Mouse (Mus musculus) adrenal gland, adult 10 weeks (tissue): ENCODE data around the gene Cdc42bpg. TPM values are rescaled to one million over a fixed set of nuclear protein-coding genes. Genes with fewer than 3 reads are reported as not detected.

ENCODE experiments used
- polyA plus RNA-seq: library from polyadenylated mRNA; stranded (reverse); fragments of 350-450 nt; fragmentation: Illumina TruSeq; extraction: RNeasy Lipid Tissue Mini Kit (QIAGEN cat#74804); gene quantifications from one replicate; pipeline ENCODE4 v1.2.3, GENCODE M21; 2014; ENCODE audit warnings: low read depth, low replicate concordance

Cdc42bpg gene
- polyA plus RNA-seq = 2.4 TPM

DNA sequence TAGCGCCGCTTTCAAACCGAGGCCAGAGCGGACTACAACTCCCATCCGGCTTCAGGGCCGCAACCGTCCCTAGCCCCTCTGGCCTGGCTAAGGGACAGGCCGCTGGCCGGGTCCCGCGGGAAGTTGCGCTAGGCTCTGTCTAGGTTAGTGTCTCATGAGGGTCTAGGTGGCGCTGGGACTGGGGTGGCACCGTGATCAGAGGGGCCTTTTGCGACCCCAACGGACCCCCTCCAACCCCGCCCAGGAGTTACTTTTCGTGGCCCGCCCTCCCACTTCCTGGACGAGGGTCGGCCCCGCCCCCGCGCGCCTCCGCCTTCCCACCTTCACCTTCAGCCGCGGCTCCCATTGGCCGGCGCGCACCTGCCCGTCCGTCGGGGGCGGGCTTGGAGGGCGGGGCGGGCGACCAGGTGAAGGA is at the start of gene Cdc42bpg:
Gene Cdc42bpg (plus strand): TSS at position 320 of the 415 bp plus-strand sequence.

GRCm38 (mm10) chr19:6276426-6277421 is 29.5 kb upstream of the Cdc42bpg start, which contains the start of gene Ehd1:
Gene Ehd1 (plus strand): TSS chr19:6276725.

GRCm38 (mm10) chr19:6334673-6335457 is 28.6 kb downstream of the Cdc42bpg start, which contains the start of gene Men1:
Gene Men1 (plus strand): TSS chr19:6334979.

GRCm38 (mm10) chr19:6340524-6341452 is 34.5 kb downstream of the Cdc42bpg start, which contains the start of gene Map4k2:
Gene Map4k2 (plus strand): TSS chr19:6341135.

DNA sequence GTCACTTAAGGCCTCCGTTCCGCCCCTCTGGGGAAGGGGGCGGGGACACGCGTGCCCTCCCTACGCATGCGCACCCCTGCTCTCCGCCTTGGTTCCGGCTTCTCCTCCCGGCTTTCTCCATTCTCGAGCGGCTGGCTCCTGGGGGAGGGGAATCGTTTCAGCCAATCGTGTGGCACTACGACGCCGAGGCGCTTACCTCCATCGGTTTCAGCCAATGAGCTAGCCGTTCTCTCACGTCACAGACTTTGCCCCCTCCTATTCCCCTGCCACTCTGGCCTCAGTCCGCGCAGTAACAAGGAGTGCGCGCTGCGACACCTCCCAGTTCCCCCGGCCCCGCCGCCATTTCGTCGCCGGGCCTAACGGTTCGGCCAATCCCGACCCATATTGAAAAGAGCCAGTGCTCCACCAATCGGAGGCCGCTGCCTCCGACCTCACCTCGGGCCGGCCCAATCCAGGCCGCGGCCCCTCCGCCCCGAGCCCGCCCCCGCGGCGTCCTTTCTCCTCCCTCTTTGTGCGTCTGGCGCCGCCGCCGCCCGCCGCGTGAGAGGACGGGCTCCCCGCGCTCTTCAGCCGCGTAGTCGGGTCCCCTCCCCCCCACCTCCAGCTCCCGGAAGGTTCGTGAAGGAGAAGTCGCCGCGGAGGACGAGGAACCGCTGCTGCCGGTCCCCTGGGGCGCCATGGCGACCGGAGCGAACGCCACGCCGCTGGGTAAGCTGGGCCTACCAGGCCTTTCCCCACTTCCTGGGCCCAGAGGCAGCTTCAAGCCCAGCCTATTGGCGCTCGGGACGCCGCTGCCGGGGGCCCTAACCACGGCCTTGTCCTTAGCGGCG is 57.4 kb downstream of the Cdc42bpg start, which contains the start of gene Sf1:
Gene Sf1 (plus strand): TSS at position 280 of the 830 bp plus-strand sequence.

Other genes starting within 250 kb of the Cdc42bpg start
- gene Mrpl49, start 248.7 kb upstream of the Cdc42bpg start, polyA plus RNA-seq = 39.2 TPM
- 27.5 TPM for gene Fau, start 248.6 kb upstream of the Cdc42bpg start, polyA plus RNA-seq
- not detected for gene Znhit2, start 245.3 kb upstream of the Cdc42bpg start, polyA plus RNA-seq
- gene Tm7sf2, start 238.1 kb upstream of the Cdc42bpg start, polyA plus RNA-seq = 2.7 TPM
- gene Vps51, start 229.2 kb upstream of the Cdc42bpg start, polyA plus RNA-seq = 7.1 TPM
- gene Tmem262, start 226.4 kb upstream of the Cdc42bpg start, polyA plus RNA-seq = not detected
- gene Gm28374, start 224.2 kb upstream of the Cdc42bpg start, polyA plus RNA-seq = not detected
- gene Zfpl1, start 221.5 kb upstream of the Cdc42bpg start, polyA plus RNA-seq = 1.5 TPM
- 1.2 TPM for gene Cdca5, start 221.5 kb upstream of the Cdc42bpg start, polyA plus RNA-seq
- gene AC131692.1, start 212.0 kb upstream of the Cdc42bpg start, polyA plus RNA-seq = not detected
- gene Naaladl1, start 200.7 kb upstream of the Cdc42bpg start, polyA plus RNA-seq = not detected
- gene Sac3d1, start 187.8 kb upstream of the Cdc42bpg start, polyA plus RNA-seq = 0.70 TPM
- 4.0 TPM for gene Snx15, start 178.2 kb upstream of the Cdc42bpg start, polyA plus RNA-seq
- not detected for gene Batf2, start 165.5 kb upstream of the Cdc42bpg start, polyA plus RNA-seq
- 2.3 TPM for gene Arl2, start 164.9 kb upstream of the Cdc42bpg start, polyA plus RNA-seq
- not detected for gene Majin, start 122.1 kb upstream of the Cdc42bpg start, polyA plus RNA-seq
- gene Gpha2, start 80.1 kb upstream of the Cdc42bpg start, polyA plus RNA-seq = not detected
- gene Ppp2r5b, start 70.6 kb upstream of the Cdc42bpg start, polyA plus RNA-seq = 3.4 TPM
- not detected for gene Atg2a, start 64.8 kb upstream of the Cdc42bpg start, polyA plus RNA-seq
- gene Ehd1, start 29.7 kb upstream of the Cdc42bpg start, polyA plus RNA-seq = 14.9 TPM
- gene Men1, start 28.5 kb downstream of the Cdc42bpg start, polyA plus RNA-seq = 8.8 TPM
- 6.2 TPM for gene Map4k2, start 34.7 kb downstream of the Cdc42bpg start, polyA plus RNA-seq
- gene Sf1, start 57.2 kb downstream of the Cdc42bpg start, polyA plus RNA-seq = 125 TPM
- 47.0 TPM for gene Pygm, start 77.9 kb downstream of the Cdc42bpg start, polyA plus RNA-seq
- 4.1 TPM for gene Rasgrp2, start 92.9 kb downstream of the Cdc42bpg start, polyA plus RNA-seq
- 0.17 TPM for gene Nrxn2, start 112.3 kb downstream of the Cdc42bpg start, polyA plus RNA-seq
- gene Slc22a12, start 236.6 kb downstream of the Cdc42bpg start, polyA plus RNA-seq = not detected